Mouse (Mus musculus): Measurements from ENCODE around the gene Lnx2.

Lnx2 gene

DNA sequence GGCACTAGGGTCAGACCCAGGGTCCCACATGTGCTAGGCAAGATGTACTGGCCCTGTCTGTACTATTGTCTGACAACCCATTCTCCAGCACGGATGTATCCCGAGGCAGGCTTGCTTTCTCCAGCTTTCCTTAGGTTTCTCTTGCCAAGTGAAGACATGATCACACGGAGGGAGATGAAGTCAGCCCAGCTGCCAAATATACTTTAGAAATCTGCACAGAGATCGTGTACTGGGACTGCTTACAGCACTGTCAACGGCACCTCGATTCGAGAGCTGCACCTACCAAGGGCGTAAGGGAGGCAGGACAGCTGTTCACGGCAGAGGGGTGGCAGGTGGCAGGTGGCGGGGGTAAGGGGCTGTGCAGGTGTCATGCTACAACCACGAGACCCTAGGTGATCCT lies 55.8 kb downstream of the Lnx2 start:
- CTCF ChIA-PET, result no interaction called here

DNA sequence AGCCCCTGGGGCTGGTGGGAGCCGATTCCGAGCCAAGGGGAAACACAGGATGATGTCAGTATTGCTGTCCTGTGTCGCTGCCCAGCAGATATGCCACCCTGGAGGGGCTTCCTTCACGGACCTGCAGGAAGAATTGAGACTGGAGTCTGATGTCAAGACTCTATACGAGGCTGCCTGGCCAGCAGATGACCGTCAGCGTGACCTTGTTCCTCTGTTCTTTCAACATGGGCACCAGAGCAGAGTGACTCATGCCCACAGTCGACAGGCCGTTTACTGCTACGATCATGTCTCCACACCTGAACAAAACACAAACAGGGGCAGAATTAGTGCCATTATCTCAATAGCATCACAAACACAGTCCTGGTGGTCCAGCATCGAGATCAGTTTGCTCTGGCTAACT lies 57.6 kb downstream of the Lnx2 start:
- CTCF ChIA-PET, result no interaction called here

DNA sequence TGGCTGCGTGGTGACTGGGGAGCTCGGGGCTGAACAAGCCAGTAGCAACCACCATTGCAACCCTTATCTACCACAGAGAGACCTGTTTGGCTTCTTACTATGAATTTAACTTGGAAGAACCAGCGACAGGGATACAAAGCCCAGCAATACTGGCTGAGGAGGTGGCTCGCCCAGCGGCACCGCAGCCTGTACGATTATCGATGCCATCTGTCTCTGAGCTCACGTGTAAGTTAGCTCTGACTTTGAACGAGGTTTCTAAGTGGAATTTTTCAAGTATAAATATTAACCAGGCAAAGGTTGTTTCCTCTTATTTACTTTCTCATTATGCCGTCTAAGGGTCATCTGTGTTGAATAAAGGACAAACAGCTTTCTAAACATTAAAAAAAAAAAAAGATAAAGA lies 58.9 kb downstream of the Lnx2 start:
- CTCF ChIA-PET, result no interaction called here

DNA sequence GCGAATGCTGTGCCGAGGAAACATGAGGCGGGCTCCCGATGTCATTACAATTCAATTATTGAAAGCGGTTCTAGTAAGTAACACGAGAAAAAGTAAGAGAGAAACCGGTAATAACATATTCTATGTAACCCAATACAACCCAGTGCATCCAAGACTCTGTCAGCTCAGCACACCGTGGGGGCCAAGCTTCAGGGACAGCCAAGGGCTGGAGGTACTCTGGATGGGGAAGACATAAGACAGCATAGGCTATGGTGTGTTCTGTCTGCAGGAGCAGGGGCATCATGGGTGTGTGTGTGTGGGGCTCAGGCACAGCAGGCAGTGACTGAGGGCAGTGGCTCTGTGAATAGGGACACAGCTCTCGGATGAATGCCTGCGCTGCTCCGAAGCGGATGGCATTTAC lies 59.8 kb downstream of the Lnx2 start:
- CTCF ChIA-PET, result interaction anchor here (0.7 kb wide), 1 partner anchor 310 kb away, joined by 9 read pairs; no protein-coding TSS in a partner anchor

DNA sequence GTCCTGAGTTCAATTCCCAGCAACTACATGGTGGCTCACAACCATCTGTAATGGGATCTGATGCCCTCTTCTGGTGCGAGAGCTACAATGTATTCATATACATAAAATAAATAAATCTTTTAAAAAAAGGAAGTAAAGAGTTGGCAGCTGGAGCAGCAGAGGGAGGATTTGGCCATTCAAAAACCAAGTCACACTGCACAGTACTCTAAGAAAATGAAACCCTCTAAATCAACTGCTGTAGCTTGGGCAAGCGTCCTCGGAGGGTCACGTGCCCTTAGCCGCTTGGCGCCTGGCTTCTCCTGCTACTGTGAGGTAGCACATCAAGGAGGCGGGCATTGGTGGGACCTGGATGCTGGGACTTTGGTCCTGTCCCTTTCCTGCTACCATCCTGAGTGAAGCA lies 61.2 kb downstream of the Lnx2 start:
- CTCF ChIA-PET, result no interaction called here

DNA sequence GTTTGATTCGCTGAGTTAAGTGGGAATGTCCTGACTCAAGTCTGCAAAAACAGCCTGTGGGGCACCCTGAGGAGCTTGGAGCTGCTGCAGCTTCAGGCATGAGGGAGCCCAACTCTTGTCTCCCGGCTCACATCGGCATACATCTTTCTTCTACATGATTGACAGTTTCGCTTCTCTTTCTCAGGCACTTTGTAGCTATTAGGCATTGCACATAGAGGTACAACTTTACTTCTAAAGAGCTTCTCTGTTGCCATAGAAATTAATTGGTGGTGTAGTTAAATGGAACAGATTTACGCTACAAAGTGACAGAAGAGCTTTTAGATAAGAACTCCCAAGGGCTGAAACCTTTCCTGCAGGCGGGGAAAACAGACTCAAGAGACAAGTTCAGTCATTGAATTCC lies 62.5 kb downstream of the Lnx2 start:
- CTCF ChIA-PET, result no interaction called here

DNA sequence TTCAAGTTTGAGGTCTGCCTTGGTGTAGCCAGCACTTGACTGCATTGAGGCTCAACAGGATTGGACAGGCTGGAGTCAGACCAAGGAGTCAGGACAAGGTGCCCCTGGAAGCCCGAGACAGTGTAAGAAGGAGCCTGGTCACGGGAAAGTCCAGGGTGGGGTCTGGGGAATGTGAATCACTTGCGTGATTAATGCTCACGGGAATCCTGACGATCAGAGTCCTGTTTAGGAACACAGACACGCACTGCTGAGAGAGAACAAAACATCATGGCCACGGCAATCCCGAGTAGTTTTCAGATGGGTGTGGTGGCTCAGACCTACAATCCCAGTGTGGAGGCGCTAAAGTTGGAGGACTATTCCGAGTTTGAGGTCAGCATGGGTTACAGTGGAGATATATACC lies 65.1 kb downstream of the Lnx2 start:
- CTCF ChIA-PET, result interaction anchor here (0.6 kb wide), 1 partner anchor 332 kb away, joined by 12 read pairs; no protein-coding TSS in a partner anchor

DNA sequence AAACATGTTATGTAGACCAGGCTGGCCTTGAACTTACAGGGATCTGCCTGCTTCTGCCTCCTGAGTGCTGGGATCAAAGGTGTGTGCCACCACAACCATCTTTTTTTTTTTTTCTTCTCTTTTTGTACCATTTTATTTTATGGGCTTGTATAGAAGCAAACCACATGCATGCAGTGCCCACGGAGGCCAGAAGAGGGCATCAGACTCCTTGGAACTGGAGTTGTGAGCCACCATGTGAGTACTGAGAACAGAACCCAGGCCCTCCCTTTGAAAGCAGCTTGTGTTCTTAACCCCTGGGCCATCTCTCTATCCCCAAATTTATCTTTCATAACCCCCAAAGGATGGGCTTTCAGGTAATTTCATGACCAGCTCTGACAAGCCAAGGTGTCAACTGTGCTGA lies 73.1 kb downstream of the Lnx2 start:
- CTCF ChIA-PET, result no interaction called here

DNA sequence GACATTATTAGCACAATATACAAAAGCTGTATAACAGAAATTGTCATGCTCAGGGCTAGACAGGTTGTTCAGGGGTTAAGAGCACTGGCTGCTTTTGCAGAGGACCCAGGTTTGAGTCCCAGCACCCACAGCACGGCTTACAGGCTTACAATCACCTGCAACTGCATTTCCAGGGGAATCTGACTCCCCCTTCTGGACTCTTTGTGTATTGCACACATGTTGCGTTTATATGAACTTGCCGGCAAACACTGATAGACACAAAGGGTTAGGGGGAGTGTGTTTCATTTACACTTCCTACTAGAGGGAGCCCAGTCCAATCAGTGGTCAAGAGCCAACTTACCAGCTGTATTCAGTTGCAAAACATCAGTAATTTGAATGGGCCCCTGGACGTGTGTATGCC lies 75.1 kb downstream of the Lnx2 start:
- CTCF ChIA-PET, result interaction anchor here (0.6 kb wide), 1 partner anchor 225 kb away, joined by 3 read pairs; no protein-coding TSS in a partner anchor

DNA sequence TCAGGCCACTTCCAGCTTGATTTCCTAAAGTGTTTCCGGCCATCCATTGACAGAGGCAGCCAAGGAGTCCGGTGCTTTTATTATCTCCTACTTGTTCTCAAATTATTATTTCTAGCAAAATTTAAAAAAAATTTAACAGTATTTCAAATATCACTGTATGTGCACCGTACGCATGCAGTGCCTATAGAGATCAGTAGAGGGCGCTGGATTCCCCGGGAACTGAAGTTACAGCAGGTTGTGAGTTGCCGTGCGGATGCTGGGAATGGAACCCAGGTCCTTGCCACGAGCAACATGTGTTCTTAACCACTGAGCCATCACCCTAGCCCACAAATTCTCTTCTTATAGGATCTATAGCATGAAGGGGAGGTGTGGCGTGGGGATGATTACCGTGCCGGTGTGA lies 77.6 kb downstream of the Lnx2 start:
- CTCF ChIA-PET, result no interaction called here

DNA sequence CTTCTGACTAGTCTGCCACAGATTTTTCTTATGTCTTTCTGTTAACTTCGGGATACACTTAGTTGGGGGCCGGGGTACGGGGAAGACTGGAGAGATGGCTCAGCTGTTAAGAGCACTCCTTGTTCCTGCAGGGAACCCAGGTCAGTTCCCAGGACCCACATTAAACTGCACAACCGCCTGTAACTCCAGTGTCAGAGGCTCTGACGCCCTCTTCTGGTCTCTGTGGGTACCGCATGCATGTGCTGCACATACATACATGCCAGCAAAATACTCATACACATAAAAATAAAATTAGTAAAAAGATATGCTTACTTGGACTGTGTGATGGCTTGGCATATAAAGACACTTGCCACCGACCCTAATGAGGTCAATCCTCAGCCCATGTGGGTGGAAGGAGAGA lies 79.6 kb downstream of the Lnx2 start:
- CTCF ChIA-PET, result no interaction called here

DNA sequence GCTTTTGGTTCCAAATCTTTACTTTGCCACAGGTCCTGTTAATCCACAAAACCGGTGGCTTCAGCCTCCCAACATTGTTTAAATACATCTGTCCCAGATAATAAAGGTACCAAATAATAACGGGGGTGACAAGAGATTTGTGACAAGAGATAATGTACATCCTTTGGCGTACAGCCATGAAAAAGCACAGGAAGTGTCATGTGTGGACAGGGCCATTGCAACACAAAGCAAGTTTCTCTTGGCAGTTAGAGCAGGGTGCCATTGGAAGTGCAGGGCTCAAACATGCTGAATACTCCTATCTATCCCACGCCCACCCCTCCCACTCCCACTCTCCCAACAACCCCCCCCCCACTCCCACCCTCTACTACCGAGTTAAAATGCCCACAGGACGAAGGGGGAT lies 81.4 kb downstream of the Lnx2 start:
- CTCF ChIA-PET, result interaction anchor here (0.6 kb wide), 1 partner anchor 14 kb away, joined by 3 read pairs; no protein-coding TSS in a partner anchor

DNA sequence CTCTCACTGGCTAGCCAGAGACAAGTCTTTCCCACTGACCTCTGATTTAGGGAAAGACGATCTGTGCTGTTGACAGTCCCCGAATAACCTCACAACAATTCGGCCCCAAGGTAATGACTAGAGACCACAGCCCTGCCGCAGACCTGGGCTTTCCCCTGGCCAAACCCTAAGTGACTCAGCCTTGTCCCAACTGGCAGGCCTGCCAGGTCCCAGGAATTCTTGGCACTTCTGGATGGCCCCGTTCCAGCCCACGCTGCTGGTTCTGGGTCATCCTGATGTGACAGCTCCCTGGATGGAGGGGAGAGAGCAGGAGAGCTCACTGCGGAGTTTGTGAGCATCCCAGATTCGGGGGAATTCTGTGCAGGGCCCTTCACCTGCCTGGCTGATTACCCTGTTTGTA lies 82.9 kb downstream of the Lnx2 start:
- CTCF ChIA-PET, result no interaction called here

DNA sequence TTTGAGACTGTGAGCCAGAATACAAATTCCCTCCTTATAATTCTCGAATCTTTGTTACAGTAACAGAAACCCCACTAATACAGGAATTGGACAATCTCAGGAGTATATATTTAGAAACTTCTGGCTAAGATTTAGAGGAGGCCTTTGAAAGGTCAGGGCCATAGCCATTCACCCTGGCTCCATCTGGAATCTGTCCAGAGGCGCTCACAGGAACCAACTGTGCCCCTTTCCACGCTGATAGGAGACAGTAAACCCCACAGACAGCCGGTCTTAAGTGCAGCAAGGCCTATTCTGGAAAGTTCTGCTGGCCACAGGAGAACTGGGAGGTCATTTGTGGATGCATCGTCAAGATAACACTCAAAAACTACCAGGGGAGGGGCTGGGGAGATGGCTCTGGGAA lies 87.3 kb downstream of the Lnx2 start:
- CTCF ChIA-PET, result no interaction called here

DNA sequence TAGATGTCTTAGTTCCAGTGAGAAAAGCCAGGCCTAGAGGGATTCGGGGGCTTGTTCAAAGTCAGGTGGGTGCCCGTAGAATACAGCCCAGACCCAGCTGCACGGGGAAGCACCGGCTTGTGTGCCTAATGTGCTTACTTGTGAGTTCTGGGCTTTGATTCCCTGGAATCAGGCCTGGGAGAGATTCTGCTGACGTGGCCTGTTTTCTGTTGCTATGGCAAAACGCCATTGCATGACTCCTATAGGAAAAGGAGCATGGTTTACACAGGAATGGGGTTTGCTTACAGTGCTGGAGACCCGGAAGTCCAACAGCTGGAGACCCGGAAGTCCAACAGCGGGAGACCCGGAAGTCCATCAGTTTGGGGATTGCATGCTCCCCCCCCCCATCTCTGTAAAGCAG lies 88.8 kb downstream of the Lnx2 start:
- CTCF ChIA-PET, result no interaction called here

DNA sequence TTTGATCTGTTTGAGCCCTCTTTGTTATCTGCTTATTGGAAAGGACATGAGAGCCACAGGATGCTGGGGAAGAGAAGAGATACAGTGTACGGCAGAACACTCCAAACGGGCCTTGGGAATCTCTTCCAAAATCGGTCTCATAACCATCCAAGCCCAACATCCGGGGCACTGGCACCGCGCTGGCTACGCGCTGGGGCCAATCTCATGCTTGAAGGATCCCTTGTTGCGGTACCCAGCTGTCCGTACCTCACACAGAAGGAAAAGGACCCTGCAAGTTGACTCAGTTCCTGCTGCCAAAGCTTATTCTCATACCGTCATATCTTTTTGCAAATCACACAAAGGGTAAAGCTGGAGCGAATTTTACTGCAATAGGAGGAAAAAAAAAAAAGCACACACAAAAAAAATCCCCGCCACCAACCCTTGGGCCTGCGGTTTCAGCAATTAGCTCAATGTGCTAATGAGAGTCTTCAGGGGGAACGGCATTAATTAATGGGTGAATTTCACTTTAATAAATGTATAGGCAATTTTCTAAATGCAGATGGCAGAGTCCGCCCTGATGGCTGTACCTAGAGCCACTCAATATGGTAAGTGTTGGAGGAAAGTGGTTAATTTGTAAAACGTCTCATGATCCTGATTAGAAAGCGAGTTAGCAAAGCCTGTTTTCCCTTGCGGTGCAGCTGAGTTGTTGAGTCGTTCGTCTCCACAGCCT lies 90.5 kb downstream of the Lnx2 start:
- CTCF ChIA-PET, result no interaction called here

DNA sequence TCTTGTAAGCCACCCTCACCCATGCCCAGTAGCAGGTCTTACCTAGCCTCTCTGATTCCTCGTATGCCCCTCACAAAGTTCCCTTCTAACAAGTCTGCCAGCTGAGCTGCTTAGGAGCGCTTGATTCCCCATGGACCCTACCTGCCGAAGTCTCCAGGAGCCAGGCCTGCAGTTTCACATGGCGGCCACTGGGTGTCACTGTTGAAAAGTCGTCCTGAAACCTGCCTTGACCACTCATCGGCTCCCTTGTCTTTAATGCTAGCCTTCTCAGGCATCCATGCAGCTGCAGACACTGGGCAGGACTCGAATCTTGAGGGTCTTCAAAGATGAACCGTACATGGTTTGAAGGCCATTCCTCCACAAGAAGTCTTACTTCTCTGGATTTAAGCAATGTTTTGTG lies 93.2 kb downstream of the Lnx2 start:
- CTCF ChIA-PET, result interaction anchor here (1.7 kb wide), 1 partner anchor 243 kb away, joined by 4 read pairs; no protein-coding TSS in a partner anchor

DNA sequence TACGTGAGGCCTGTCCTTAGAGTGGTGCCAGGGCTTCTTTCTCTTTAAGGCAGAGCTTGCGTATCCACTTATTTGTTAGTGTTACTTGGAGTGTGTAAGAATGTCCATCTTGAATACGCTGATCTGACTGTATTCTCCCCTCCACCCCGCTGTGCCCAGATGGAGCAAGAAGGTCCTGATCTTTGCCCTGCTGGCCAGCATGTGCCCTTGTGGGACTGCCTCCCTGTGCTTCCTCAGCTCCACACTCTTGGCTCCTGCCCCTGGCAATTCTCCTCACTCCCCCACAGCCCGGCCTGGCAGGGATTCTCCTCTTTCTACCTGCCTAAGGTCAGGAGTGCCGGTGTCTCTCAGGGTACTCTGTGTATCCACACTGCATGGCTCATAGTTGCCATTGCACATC lies 95.0 kb downstream of the Lnx2 start:
- CTCF ChIA-PET, result no interaction called here

DNA sequence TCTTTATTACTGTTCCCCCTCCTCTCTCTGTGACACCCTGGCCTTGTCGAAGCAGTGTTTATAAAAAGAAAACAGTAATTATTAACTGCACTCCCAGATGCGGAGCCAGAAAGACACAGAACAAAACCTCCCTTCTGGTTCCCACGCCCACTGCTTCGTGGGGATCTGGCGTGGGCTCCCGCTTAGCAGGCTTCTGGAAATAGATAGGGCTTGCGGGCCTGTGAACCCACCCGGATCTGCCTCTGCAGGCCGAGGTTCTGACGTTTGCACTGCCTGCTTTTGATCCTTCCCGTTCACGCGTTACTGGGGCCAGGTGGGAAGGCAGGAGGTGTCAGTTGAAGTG lies 101.6 kb downstream of the Lnx2 start:
- CTCF ChIA-PET, result no interaction called here

DNA sequence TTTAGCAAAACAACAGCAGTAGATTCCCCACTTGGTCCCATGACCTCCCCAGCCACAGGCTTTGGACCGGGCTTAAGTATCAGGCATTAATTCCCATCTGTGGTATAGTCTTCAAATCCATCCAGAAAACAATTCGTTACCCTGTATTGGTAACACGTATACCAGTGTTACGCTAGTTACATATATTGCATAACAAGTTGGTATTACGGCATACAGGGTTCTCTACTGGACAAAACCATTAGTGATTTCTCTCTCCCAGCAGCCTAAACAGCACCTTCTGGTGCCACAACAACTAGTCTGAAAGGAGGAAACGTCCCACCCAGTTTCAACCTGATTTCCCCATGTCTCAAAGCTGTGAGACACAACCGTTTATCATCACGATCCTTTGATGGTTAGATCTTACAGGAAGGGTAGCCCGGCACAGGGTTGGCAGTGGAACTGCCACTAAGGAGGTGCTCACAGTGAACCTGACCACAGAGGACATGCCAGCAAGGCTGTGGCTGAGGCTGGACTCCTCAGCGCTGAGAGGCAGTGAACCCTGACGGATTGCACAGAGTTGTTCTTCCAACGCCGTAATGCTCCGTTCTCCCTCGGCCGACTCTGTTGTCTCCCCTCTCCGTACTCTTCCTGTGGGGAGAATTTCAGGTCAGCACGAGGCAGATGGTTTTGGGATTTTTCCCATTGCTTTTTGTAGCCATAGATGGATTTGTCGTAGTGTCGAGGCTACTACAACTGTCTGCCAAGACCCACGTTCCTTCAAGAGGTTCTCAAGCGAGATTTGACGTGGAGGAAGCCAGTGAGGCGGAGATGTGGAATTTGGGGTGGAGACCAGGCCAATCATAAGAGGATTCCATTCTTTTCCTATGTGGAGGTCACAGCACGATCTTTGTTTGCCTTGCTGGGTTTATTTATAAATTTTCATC lies 102.3 kb downstream of the Lnx2 start:
- CTCF ChIA-PET, result no interaction called here

DNA sequence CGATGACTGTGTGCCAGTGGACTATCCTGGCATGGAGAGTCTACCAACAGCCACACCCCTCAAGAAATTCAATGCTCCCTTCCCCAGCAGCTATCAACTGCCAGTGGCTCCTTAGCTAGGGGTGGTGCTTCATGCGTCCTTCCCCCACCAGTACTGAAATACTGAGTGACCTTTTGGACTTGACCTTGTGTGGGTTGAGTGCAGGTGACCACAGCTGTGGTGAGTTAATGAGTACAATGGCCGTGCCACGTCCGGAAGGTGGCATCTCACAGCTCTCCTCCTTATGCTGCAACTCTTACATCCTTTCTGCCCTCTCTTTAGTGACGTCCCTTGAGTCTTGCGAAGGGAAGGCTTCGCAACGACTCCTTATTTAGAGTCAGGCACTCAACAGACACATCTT lies 103.0 kb downstream of the Lnx2 start:
- CTCF ChIA-PET, result no interaction called here

DNA sequence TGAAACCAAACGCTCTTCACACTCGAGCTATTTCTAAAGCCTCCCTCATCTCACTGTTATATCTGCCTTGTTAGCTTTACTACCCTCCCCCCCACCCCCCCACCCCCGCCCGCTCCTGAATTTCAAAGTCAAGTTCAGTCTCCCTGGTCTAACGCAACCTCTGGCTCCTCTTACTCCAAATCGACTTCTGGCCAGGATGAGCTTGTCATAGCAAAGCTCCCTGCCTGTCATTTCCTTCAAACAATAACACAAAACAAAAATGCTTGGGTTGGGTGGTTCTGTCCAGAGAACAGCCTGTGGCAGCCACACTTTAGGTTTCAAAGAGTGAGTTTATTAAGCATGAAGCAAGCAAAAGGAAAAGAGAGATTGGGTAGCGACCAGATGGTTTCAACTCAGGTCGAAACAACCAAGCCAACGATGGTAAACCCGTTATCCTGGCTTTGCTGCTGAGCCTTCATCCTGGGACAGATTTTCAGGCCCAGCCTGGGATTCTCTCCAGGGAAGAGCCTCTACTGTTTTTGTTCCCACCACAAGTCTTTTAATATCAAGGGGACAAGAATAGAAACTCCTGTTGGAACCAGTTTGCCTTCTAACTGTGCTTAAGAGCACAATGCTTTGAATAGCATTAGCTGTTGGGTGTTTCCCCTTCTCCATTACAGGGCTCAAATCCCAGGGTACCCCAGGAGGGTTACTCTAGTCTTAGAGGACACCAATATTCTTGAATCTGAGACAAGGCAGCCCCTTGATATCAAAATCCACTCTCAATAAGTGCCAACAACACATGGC lies 104.4 kb downstream of the Lnx2 start:
- CTCF ChIA-PET, result interaction anchor here (0.6 kb wide), 1 partner anchor 31 kb away, joined by 4 read pairs; no protein-coding TSS in a partner anchor

All from spleen, embryonic (tissue).